Mouse (Mus musculus) B cell, adult 62 days (primary cell): ENCODE results near the gene Tbxas1. TPM values are rescaled to one million over a fixed set of nuclear protein-coding genes. Genes with fewer than 3 reads are reported as not detected.

Source experiments
- total RNA-seq: library from RNA; stranded (reverse); gene quantifications from 4 replicates; pipeline ENCODE4 v1.2.4, GENCODE M21; 2023

The Tbxas1 gene
- total RNA-seq: 0.45 to 1.4 TPM (median 0.62 TPM) in 4 replicates

GRCm38 (mm10) chr6:38875258-38876070 lies at the start of gene Tbxas1:
Gene Tbxas1 (plus strand): TSS chr6:38875404.

DNA sequence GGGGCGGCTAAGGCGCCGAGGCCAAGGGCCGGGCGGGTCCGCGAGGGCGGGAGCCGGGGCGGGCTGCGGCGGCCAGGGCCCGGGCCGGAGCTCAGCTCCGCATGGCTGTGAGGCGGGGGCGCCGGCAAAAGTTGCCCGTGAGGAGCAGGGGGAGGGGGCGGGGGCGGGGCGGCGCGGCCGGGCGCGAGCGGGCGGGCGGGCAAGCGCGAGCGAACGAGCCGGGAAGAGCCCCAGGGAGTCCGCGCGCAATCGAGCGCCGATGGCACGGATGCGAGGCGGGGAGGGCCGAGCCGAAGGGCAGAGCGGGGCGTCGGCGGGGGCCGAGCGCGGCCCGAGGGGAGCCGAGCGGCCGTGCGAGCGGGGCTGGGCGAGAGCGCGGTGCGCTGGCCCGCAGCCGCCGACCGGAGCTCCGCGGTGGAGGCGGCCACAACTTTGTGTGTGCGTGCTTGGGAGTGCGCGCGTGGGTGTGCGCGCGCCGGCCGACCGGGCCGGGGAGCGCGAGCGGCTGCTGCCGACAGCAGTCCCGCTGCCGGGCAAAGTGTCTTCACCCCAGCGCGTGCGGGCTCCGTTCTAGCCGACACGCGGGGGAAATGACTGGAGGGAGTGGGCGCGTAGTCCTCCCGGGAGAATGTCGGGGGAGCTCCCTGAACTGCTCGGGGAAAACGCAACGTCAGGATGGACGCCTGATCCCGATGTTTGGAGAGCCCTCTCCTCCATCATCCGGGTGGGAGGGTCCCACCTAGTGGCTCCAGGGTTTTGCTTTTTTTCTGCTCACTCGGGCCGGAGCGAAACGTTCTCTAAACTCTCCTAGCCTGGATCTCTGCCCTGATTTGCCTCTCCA lies 1.1 kb downstream of the Tbxas1 start, which contains the start of gene Hipk2:
Gene Hipk2 (minus strand): TSS at position 95 of the 841 bp plus-strand sequence.

GRCm38 (mm10) chr6:39117584-39118455 lies 242.6 kb downstream of the Tbxas1 start, which contains the start of gene Parp12:
Gene Parp12 (minus strand): TSS chr6:39118349.

Other genes with a start within 250 kb of the Tbxas1 start
- not detected in 4 replicates for gene Klrg2, start 238.2 kb upstream of the Tbxas1 start, total RNA-seq
- gene Clec2l, start 212.3 kb upstream of the Tbxas1 start, total RNA-seq: not detected in 4 replicates
- gene Hipk2, start 761 bp downstream of the Tbxas1 start, total RNA-seq: 23.9 to 25.2 TPM (median 24.4 TPM) in 4 replicates
- 0.30 to 0.52 TPM (median 0.40 TPM) in 4 replicates for gene Parp12, start 242.9 kb downstream of the Tbxas1 start, total RNA-seq